Mouse (Mus musculus): ENCODE data around the gene Sec61a2. TPM values are rescaled to one million over a fixed set of nuclear protein-coding genes. Genes with fewer than 3 reads are reported as not detected.

Sec61a2 gene
- polyA plus RNA-seq, 1 experiment: 20.8 TPM

DNA sequence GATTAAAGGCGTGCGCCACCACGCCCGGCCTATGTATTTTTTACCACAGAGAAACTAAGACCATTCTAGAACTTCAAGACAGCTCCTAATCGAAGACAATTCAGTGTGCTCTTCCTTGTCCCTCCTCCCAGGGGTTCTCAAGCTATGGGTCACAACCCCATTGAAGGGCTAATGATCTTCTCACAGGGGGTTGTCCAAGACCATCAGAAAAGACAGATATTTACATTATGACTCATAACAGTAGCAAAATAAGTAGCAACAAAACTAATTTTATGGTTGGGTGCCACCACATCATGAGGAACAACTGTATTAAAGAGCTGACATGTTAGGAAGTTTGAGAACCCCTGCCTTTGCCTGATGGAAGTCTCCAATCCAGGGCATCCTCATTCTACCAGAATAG lies 36.7 kb upstream of the Sec61a2 start:
- TF ChIP-seq CTCF (IDR thresholded peaks at IDR 0.05; ENCODE audit: low read depth, low read length) (no peak), POLR2A (IDR thresholded peaks at IDR 0.05; ENCODE audit: borderline replicate concordance, low read depth, low read length) (no peak)
- H3K4me1 ChIP-seq (ENCODE audit: control insufficient read depth, insufficient read depth, low read length): 0 out of 2 replicates have a peak, but pooled peaks cover 2% of the 10 kb centered on the region
- no peak overlapping the region for H3K27ac ChIP-seq (ENCODE audit: insufficient read depth, low read depth, low read length)
- no peak overlapping the region for H3K4me3 ChIP-seq (ENCODE audit: insufficient read depth, low read length)

DNA sequence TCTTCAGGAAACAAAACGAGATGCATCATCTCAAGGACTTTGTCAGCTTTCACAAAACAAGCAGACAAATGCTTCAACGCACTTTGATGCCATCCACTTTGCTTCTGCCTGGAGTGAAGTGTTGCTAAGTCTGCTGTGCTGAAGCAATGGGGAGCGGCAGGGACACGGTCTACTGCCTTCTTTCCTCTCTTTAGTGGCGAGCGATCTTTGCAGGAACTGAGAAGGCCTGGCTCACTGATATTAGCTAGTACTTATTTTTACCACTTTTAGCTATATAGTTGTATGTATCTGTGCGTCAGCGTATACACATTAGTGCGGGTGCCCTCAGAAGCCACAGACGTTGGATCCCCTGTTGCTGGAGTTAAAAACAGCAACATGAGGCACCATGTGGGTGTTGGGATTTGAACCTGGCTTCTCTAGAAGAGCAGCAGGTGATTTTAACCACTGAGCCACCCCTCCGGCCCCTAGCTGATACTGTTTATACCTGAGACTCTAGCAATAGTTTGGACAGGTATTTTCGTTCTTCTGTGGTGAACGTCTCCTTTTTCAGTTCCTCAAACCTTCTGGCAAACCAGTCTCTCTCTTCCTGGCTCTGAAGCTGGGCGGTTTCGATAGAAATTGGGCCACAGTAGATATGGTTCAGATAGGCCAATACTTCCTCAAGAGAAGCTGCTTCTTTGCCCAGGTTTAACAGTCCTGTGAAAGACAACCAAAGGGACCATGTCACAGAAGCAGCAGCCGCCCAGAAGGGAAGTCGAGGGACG lies 35.2 kb upstream of the Sec61a2 start:
- TF ChIP-seq CTCF (IDR thresholded peaks at IDR 0.05; ENCODE audit: low read depth, low read length) (no peak), POLR2A (IDR thresholded peaks at IDR 0.05; ENCODE audit: borderline replicate concordance, low read depth, low read length) (no peak)
- Histone ChIP-seq H3K4me1 (ENCODE audit: control insufficient read depth, insufficient read depth, low read length) (0 out of 2 replicates have a peak, but pooled peaks cover 2% of the 10 kb centered on the region), H3K4me3 (ENCODE audit: insufficient read depth, low read length) (no peak overlapping the region), H3K27ac (ENCODE audit: insufficient read depth, low read depth, low read length) (no peak overlapping the region)

DNA sequence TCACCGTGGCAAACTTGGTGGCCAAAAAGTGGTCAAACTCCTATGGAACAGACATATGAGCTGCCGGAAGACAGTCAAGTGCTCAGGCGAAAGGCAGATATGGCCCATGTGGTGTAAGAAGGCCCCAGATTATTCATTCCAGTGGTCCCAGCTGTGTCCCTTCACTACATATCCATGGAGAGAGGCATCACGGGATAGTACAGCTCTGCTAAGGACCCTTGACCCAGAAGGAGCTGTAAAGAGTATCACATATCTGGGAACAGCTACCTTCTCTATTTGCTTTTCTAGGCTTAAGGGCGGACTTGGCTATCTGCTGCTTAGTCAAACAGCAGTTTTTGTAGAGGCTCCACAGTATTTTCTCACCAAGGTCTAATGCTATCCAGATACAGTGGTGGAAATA lies 34.6 kb upstream of the Sec61a2 start:
- H3K4me3 ChIP-seq (ENCODE audit: insufficient read depth, low read length): no peak overlapping the region
- no peak overlapping the region for H3K27ac ChIP-seq (ENCODE audit: insufficient read depth, low read depth, low read length)
- 0 out of 2 replicates have a peak, but pooled peaks cover 2% of the 10 kb centered on the region for H3K4me1 ChIP-seq (ENCODE audit: control insufficient read depth, insufficient read depth, low read length)
- TF ChIP-seq POLR2A (IDR thresholded peaks at IDR 0.05; ENCODE audit: borderline replicate concordance, low read depth, low read length) (no peak), CTCF (IDR thresholded peaks at IDR 0.05; ENCODE audit: low read depth, low read length) (no peak)

DNA sequence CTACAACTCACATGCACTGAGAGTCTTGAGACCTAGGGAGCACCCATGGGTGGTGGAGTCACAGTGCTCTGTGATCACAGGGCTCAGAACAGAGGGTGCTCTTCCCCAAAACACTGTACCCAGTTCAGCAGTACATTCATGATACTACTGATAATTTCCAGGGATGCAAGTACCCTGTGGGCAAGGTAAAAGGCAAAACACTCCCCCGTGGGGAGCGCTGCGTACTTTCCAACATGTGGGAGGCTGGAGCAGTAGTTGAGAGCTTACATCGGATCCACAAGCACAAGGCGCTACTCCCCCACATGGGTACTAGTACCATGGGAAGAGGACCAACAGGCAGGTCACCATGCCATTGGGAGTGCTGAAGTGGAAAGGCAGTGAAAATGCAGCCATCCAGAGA lies 32.2 kb upstream of the Sec61a2 start:
- TF ChIP-seq CTCF (IDR thresholded peaks at IDR 0.05; ENCODE audit: low read depth, low read length) (no peak), POLR2A (IDR thresholded peaks at IDR 0.05; ENCODE audit: borderline replicate concordance, low read depth, low read length) (no peak)
- Histone ChIP-seq H3K4me1 (ENCODE audit: control insufficient read depth, insufficient read depth, low read length) (0 out of 2 replicates have a peak, but pooled peaks cover 2% of the 10 kb centered on the region), H3K4me3 (ENCODE audit: insufficient read depth, low read length) (no peak overlapping the region), H3K27ac (ENCODE audit: insufficient read depth, low read depth, low read length) (no peak overlapping the region)

DNA sequence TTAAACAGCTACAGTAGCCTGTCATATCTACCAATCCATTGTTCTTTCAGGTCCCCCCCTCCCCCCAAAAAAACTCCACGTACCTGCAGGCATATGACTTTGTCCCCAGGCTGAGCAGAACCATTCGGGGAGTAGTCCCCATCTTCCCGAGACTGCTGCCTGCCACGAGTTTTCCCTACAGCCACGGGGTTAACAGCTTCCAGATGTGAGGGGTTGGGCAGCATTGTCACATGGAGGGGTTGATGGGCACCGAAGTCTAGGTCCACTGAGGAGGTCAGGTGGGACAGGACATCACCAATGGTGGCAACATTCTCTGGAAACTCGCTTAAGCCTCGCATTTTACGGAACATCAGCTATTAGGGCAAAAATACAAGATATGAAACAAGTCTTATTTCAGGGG lies 28.6 kb upstream of the Sec61a2 start:
- H3K27ac ChIP-seq (ENCODE audit: insufficient read depth, low read depth, low read length): no peak overlapping the region
- TF ChIP-seq POLR2A (IDR thresholded peaks at IDR 0.05; ENCODE audit: borderline replicate concordance, low read depth, low read length) (no peak), CTCF (IDR thresholded peaks at IDR 0.05; ENCODE audit: low read depth, low read length) (no peak)
- no peaks in the 10 kb centered on the region for H3K4me1 ChIP-seq (ENCODE audit: control insufficient read depth, insufficient read depth, low read length)
- no peak overlapping the region for H3K4me3 ChIP-seq (ENCODE audit: insufficient read depth, low read length)

DNA sequence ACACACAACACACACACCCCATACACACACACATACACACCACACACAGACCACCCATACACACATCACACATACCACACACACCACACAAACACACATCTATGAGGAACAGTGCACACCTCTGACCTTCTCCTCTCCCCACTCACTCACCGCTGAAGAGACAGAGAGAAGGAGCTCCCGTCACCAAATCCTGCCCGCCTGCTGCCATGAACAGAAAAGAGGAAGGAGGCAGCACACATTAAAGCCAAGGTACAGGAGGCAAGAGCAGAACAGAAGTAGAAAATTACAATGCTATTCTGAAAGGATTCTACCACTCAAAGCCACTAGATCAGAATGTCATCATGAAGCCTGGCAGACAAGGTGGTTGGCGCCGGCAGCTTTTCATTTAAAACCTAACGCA lies 27.6 kb upstream of the Sec61a2 start:
- no peak for TF ChIP-seq CTCF (IDR thresholded peaks at IDR 0.05; ENCODE audit: low read depth, low read length)
- no peak for TF ChIP-seq POLR2A (IDR thresholded peaks at IDR 0.05; ENCODE audit: borderline replicate concordance, low read depth, low read length)
- no peaks in the 10 kb centered on the region for H3K4me1 ChIP-seq (ENCODE audit: control insufficient read depth, insufficient read depth, low read length)
- no peak overlapping the region for H3K4me3 ChIP-seq (ENCODE audit: insufficient read depth, low read length)
- no peak overlapping the region for H3K27ac ChIP-seq (ENCODE audit: insufficient read depth, low read depth, low read length)

DNA sequence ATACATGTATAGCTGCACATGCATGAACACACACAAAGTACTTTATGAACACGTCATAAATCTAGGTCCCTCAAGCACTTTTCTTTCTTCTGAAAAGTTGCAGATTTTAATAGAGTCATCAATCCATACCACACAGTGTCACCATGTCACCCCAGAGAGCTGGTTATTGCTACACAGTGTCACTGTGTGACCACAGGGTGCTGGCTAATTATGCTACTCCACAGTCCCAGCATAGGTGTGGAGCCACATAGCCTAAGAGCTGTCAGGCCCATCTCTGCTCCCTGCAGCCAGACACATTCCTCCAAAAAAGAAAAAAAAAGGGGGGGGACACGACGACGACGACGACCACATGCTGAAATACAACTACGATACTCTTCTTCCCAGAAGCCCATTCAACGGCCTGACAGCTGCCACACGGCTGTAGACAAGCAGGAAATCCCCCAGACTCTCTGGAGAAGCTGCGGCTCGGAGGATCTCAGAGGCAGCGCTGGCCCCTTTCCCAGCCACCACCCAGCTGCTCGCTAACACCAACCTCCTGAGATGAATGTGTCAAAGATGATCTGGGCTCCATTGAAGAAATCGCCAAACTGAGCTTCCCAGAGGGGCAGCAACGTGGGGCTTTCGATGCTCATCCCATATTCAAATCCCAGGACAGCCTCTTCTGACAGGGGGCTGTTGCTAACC lies 16.2 kb upstream of the Sec61a2 start:
- Histone ChIP-seq H3K4me3 (ENCODE audit: insufficient read depth, low read length) (no peak overlapping the region), H3K4me1 (ENCODE audit: control insufficient read depth, insufficient read depth, low read length) (no peaks in the 10 kb centered on the region), H3K27ac (ENCODE audit: insufficient read depth, low read depth, low read length) (no peak overlapping the region)
- TF ChIP-seq POLR2A (IDR thresholded peaks at IDR 0.05; ENCODE audit: borderline replicate concordance, low read depth, low read length): no peak
- no peak for TF ChIP-seq CTCF (IDR thresholded peaks at IDR 0.05; ENCODE audit: low read depth, low read length)

DNA sequence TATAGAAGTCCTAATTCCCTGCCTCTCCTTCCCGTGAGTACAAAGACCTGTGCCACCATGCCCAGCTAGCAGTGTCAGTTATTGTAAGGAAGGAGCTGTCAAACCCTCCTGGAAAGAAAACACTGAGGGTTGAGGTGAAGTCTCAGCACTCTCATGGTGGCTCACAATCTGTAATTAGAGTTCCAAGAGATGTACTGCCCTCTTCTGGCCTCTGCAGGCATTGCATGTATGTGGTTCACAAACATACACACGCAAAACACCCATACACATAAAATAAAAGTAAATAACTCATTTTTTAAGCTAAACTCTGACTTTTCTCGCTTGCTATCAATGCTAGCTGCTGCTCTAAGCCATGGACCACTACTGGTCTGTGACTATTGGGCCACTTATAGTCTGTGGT lies 11.4 kb upstream of the Sec61a2 start:
- TF ChIP-seq CTCF (IDR thresholded peaks at IDR 0.05; ENCODE audit: low read depth, low read length) (peak; percentile 26; the same call in 1 of the 2 replicates), POLR2A (IDR thresholded peaks at IDR 0.05; ENCODE audit: borderline replicate concordance, low read depth, low read length) (no peak)
- no peak overlapping the region for H3K4me3 ChIP-seq (ENCODE audit: insufficient read depth, low read length)
- H3K4me1 ChIP-seq (ENCODE audit: control insufficient read depth, insufficient read depth, low read length): no peaks in the 10 kb centered on the region
- no peak overlapping the region for H3K27ac ChIP-seq (ENCODE audit: insufficient read depth, low read depth, low read length)

DNA sequence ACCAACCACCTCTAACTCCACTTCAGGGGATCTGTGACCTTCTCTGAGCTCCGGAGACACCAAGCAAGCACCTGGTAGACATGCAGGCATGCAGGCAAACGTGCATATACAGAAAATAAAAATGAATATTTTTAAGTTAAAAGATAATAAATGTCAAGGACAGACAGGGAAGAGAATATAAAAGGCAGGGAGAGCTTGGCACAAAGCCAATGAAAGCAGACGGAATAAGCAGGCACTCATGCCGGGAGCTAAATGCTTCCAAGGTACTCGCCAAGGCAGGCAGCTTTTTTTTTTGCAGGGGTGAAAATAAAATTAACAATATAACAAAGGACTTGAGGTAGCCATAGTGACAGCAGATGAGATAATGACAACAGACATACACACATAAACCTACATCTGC lies 10.9 kb upstream of the Sec61a2 start:
- Histone ChIP-seq H3K4me3 (ENCODE audit: insufficient read depth, low read length) (no peak overlapping the region), H3K27ac (ENCODE audit: insufficient read depth, low read depth, low read length) (no peak overlapping the region), H3K4me1 (ENCODE audit: control insufficient read depth, insufficient read depth, low read length) (no peaks in the 10 kb centered on the region)
- TF ChIP-seq CTCF (IDR thresholded peaks at IDR 0.05; ENCODE audit: low read depth, low read length) (no peak), POLR2A (IDR thresholded peaks at IDR 0.05; ENCODE audit: borderline replicate concordance, low read depth, low read length) (no peak)

DNA sequence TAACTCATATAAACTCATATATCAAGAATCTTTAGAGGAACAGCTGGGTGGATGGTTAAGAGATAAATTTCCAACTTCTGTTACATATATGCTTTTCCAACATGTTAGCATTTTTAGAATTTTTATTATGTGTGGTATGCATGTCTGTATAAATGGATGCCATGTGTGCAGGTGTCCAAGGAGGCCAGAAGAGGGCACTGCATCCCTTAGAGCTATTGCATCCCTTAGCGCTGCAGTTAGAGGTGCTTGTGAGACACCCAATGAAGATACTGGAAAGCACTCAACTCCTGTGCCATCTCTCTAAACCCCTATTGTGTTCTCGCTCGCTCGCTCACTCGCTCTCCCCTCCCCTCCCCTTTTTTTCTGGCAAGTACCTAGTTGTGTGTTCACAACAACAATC lies 4.9 kb upstream of the Sec61a2 start:
- Histone ChIP-seq H3K27ac (ENCODE audit: insufficient read depth, low read depth, low read length) (no peak overlapping the region), H3K4me3 (ENCODE audit: insufficient read depth, low read length) (no peak overlapping the region), H3K4me1 (ENCODE audit: control insufficient read depth, insufficient read depth, low read length) (no peaks in the 10 kb centered on the region)
- no peak for TF ChIP-seq POLR2A (IDR thresholded peaks at IDR 0.05; ENCODE audit: borderline replicate concordance, low read depth, low read length)
- peak; percentile 15; the same call in 1 of the 2 replicates for TF ChIP-seq CTCF (IDR thresholded peaks at IDR 0.05; ENCODE audit: low read depth, low read length)
